Mouse (Mus musculus): ENCODE measurements around the gene Itga5. TPM values are rescaled to one million over a fixed set of nuclear protein-coding genes. Genes with fewer than 3 reads are reported as not detected.

Gene Itga5
- total RNA-seq, 1 experiment, result 80.8 TPM

- Histone ChIP-seq H3K9me3 (ENCODE audit: control insufficient read depth, insufficient read depth, low read depth, low read length) (no peaks in the 10 kb centered on the region; the same call in 1 of the 2 replicates), H3K4me3 (ENCODE audit: insufficient read depth in 1 of 2, low read depth in 1 of 2, low read length in 2 of 2, poor library complexity in 1 of 2, severe bottlenecking in 1 of 2) (no peak overlapping the region), H3K27ac (ENCODE audit: insufficient read depth, low read depth, low read length, poor library complexity, severe bottlenecking) (no peak overlapping the region), H3K4me1 (ENCODE audit: control insufficient read depth in 2 of 2, insufficient read depth in 2 of 2, low read length in 2 of 2, poor library complexity in 1 of 2) (peaks cover 5 to 38% of the 10 kb centered on the region in 2 experiments; a peak in 3 of 4 replicates), H3K9ac (ENCODE audit: insufficient read depth, low read depth, low read length, poor library complexity, severe bottlenecking) (no peak overlapping the region), H3K36me3 (ENCODE audit: control insufficient read depth, insufficient read depth, low read length, poor library complexity, severe bottlenecking) (peaks cover 6% of the 10 kb centered on the region; the same call in 1 of the 2 replicates)
- DNase-seq (ENCODE audit: low read depth, low spot score), result no peak
- no peak for TF ChIP-seq HCFC1 (IDR thresholded peaks at IDR 0.05; ENCODE audit: borderline replicate concordance, insufficient read depth, low read length)
- TF ChIP-seq ZNF384 (IDR thresholded peaks at IDR 0.05; ENCODE audit: low read depth, low read length), result no peak
- no peak for TF ChIP-seq MAFK (IDR thresholded peaks at IDR 0.05; ENCODE audit: insufficient read depth, low read depth, low read length)
- TF ChIP-seq ZC3H11A (IDR thresholded peaks at IDR 0.05; ENCODE audit: borderline replicate concordance, low read depth, low read length), result no peak
- TF ChIP-seq CHD2 (IDR thresholded peaks at IDR 0.05; ENCODE audit: low read depth, low read length), result no peak
- in situ Hi-C loops (cut with MboI; ENCODE audit: low sequenced_read_pairs in 2 of 2, unreplicated experiment in 2 of 2), result no loop called here
Observed at GRCm38 (mm10) chr15:103297313-103297712, 69.2 kb downstream of the Itga5 start.

DNA sequence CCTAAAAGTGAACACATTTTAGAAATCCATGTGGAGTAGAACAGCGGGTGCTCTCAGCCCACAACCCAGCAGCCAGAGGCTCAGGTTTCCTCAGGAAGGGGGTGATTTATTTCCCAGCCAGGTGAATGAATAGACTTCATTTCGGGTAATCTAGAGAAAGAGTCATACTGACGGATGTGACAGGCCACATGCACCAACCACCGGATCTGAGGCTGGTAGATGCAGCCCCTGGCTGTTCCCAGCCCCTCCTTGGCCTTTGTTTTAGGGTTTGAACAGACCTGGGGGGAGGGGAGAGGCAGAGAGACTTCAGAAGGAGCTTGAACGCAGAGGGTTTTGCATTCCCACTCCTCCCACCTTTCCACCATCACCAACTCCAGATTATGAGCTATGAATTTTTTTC lies 70.7 kb downstream of the Itga5 start:
- in situ Hi-C loops (cut with MboI; ENCODE audit: low sequenced_read_pairs in 2 of 2, unreplicated experiment in 2 of 2), result no loop called here
- no peak for DNase-seq (ENCODE audit: low read depth, low spot score)
- TF ChIP-seq ZNF384 (IDR thresholded peaks at IDR 0.05; ENCODE audit: low read depth, low read length) (no peak), HCFC1 (IDR thresholded peaks at IDR 0.05; ENCODE audit: borderline replicate concordance, insufficient read depth, low read length) (no peak), CHD2 (IDR thresholded peaks at IDR 0.05; ENCODE audit: low read depth, low read length) (no peak), ZC3H11A (IDR thresholded peaks at IDR 0.05; ENCODE audit: borderline replicate concordance, low read depth, low read length) (no peak), MAFK (IDR thresholded peaks at IDR 0.05; ENCODE audit: insufficient read depth, low read depth, low read length) (no peak)
- no peak overlapping the region for H3K4me3 ChIP-seq (ENCODE audit: insufficient read depth in 1 of 2, low read depth in 1 of 2, low read length in 2 of 2, poor library complexity in 1 of 2, severe bottlenecking in 1 of 2)
- H3K27ac ChIP-seq (ENCODE audit: insufficient read depth, low read depth, low read length, poor library complexity, severe bottlenecking), result no peak overlapping the region; the same call in 1 of the 2 replicates
- peak overlapping the region; percentile 24; the same call in 1 of the 2 replicates for H3K9ac ChIP-seq (ENCODE audit: insufficient read depth, low read depth, low read length, poor library complexity, severe bottlenecking)
- H3K36me3 ChIP-seq (ENCODE audit: control insufficient read depth, insufficient read depth, low read length, poor library complexity, severe bottlenecking), result peaks cover 11% of the 10 kb centered on the region
- peaks cover 5 to 27% of the 10 kb centered on the region in 2 experiments; a peak in 3 of 4 replicates for H3K4me1 ChIP-seq (ENCODE audit: control insufficient read depth in 2 of 2, insufficient read depth in 2 of 2, low read length in 2 of 2, poor library complexity in 1 of 2)
- H3K9me3 ChIP-seq (ENCODE audit: control insufficient read depth, insufficient read depth, low read depth, low read length), result no peaks in the 10 kb centered on the region

DNA sequence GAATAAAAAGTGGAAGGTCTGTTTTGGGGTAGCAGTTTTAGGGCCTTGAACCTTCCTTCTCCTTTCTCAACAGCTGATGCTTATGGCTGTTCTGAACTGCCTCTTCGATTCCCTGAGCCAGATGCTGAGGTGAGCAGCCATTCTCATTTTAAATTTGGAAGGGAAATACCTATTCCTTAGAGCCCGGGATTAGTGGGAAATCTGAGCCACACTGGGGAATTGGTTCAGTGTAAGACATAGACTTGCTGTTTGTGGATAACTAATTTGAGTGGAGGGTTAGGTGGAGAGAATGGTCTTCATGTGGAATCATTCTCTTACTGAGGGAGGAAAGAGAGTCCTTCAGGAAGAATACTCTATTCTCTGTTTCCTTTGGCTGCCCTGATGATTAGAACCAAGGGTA lies 71.9 kb downstream of the Itga5 start:
- H3K4me1 ChIP-seq (ENCODE audit: control insufficient read depth in 2 of 2, insufficient read depth in 2 of 2, low read length in 2 of 2, poor library complexity in 1 of 2), result peaks cover 5 to 20% of the 10 kb centered on the region in 2 experiments; a peak in 3 of 4 replicates
- peaks cover 12% of the 10 kb centered on the region for H3K36me3 ChIP-seq (ENCODE audit: control insufficient read depth, insufficient read depth, low read length, poor library complexity, severe bottlenecking)
- TF ChIP-seq CHD2 (IDR thresholded peaks at IDR 0.05; ENCODE audit: low read depth, low read length), result no peak
- TF ChIP-seq HCFC1 (IDR thresholded peaks at IDR 0.05; ENCODE audit: borderline replicate concordance, insufficient read depth, low read length), result no peak
- TF ChIP-seq ZC3H11A (IDR thresholded peaks at IDR 0.05; ENCODE audit: borderline replicate concordance, low read depth, low read length), result no peak
- TF ChIP-seq MAFK (IDR thresholded peaks at IDR 0.05; ENCODE audit: insufficient read depth, low read depth, low read length), result no peak
- no peak for TF ChIP-seq ZNF384 (IDR thresholded peaks at IDR 0.05; ENCODE audit: low read depth, low read length)
- no peak for DNase-seq (ENCODE audit: low read depth, low spot score)
- in situ Hi-C loops (cut with MboI; ENCODE audit: low sequenced_read_pairs in 2 of 2, unreplicated experiment in 2 of 2), result no loop called here
- H3K9ac ChIP-seq (ENCODE audit: insufficient read depth, low read depth, low read length, poor library complexity, severe bottlenecking), result no peak overlapping the region
- no peak overlapping the region for H3K4me3 ChIP-seq (ENCODE audit: insufficient read depth in 1 of 2, low read depth in 1 of 2, low read length in 2 of 2, poor library complexity in 1 of 2, severe bottlenecking in 1 of 2)
- H3K9me3 ChIP-seq (ENCODE audit: control insufficient read depth, insufficient read depth, low read depth, low read length), result no peaks in the 10 kb centered on the region
- H3K27ac ChIP-seq (ENCODE audit: insufficient read depth, low read depth, low read length, poor library complexity, severe bottlenecking), result no peak overlapping the region

Other genes with a start within 250 kb of the Itga5 start
- 7.1 and 10.6 TPM in 2 replicates for gene Smug1, start 199.7 kb downstream of the Itga5 start, total RNA-seq (2012; rRNA removed)
- 190 and 226 TPM in 2 replicates for gene Cbx5, start 126.9 kb downstream of the Itga5 start, total RNA-seq (2012; rRNA removed)
- 321 and 519 TPM in 2 replicates for gene Hnrnpa1, start 126.3 kb downstream of the Itga5 start, total RNA-seq (2012; rRNA removed)
- gene Nfe2, start 108.4 kb downstream of the Itga5 start, total RNA-seq (2012; rRNA removed), result 0.49 and 1.0 TPM in 2 replicates
- gene Copz1, start 94.0 kb downstream of the Itga5 start, total RNA-seq (2012; rRNA removed), result 59.4 and 85.5 TPM in 2 replicates
- 0.40 and 0.48 TPM in 2 replicates for gene Gpr84, start 56.2 kb downstream of the Itga5 start, total RNA-seq (2012; rRNA removed)
- gene Zfp385a, start 26.7 kb downstream of the Itga5 start, total RNA-seq (2012; rRNA removed), result 2.7 and 5.9 TPM in 2 replicates
- 3.4 and 4.9 TPM in 2 replicates for gene Gtsf1, start 63.7 kb upstream of the Itga5 start, total RNA-seq (2012; rRNA removed)
- gene Gtsf2, start 81.7 kb upstream of the Itga5 start, total RNA-seq (2012; rRNA removed), result not detected in 2 replicates
- 6.6 and 11.0 TPM in 2 replicates for gene Nckap1l, start 87.0 kb upstream of the Itga5 start, total RNA-seq (2012; rRNA removed)
- gene Pde1b, start 136.3 kb upstream of the Itga5 start, total RNA-seq (2012; rRNA removed), result 12.0 and 19.7 TPM in 2 replicates
- 11.2 and 14.1 TPM in 2 replicates for gene Ppp1r1a, start 171.2 kb upstream of the Itga5 start, total RNA-seq (2012; rRNA removed)
- gene Glycam1, start 198.3 kb upstream of the Itga5 start, total RNA-seq (2012; rRNA removed), result not detected in 2 replicates